Mouse (Mus musculus): ENCODE measurements around the gene Lmo7.

DNA sequence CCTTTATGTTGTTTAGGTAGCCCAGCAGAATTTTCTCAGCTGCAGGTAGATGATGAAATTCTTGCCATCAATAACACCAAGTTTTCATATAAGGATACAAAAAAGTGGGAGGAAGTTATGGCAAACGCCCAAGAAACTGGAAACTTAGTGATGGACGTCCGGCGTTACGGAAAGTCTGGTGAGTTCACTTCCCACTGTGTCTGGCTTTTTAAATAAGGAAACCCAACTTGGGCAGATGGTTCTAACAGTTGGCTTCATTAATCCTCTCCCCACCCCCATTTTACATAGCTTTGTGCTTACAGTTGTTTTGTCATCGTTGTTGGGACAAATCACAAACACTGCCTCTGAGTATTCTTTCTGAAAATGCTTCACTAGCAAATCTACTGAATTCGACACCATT is 182.2 kb downstream of the Lmo7 start:
- no peak for TF ChIP-seq POLR2A (IDR thresholded peaks at IDR 0.05; ENCODE audit: low read depth, low read length)
- TF ChIP-seq CTCF (IDR thresholded peaks at IDR 0.05; ENCODE audit: extremely low read depth, insufficient read depth, insufficient read length, insufficient replicate concordance) = no peak

Measured in spleen, adult 2 months (tissue).